Mouse (Mus musculus) erythroblast, embryonic 14.5 days (primary cell): ENCODE data around the gene Ngfr.

Experiments
- GATA1 ChIP-seq: IDR thresholded peaks from 2 replicates; pipeline ENCODE4 v1.6.1; 2012; ENCODE audit warnings: low read length, inconsistent platforms, mixed read lengths
- TAL1 ChIP-seq: IDR thresholded peaks from 3 replicates; pipeline ENCODE4 v1.6.1; 2012; ENCODE audit warnings: low read length, inconsistent platforms, mixed read lengths

- no peak for TF ChIP-seq GATA1
- TF ChIP-seq TAL1, result no peak
These were observed 46.7 kb downstream of the Ngfr start for GRCm38 (mm10) chr11:95540637-95541385.
